Mouse (Mus musculus) bone marrow, adult 2 months (tissue): ENCODE results near the gene Rarb.

Experiments
- CTCF ChIP-seq: fragments of 200-500 bp; IDR thresholded peaks from 2 replicates; pipeline ENCODE4 v1.5.1; 2011; ENCODE audit warnings: low read length, control low read depth; ENCODE audit not compliant: control insufficient read depth, insufficient read depth
- POLR2A ChIP-seq: fragments of 200-500 bp; IDR thresholded peaks from 2 replicates; pipeline ENCODE4 v1.6.1; 2011; ENCODE audit warnings: low read depth, mild to moderate bottlenecking, control low read depth, low read length, borderline replicate concordance; ENCODE audit not compliant: control insufficient read depth

DNA sequence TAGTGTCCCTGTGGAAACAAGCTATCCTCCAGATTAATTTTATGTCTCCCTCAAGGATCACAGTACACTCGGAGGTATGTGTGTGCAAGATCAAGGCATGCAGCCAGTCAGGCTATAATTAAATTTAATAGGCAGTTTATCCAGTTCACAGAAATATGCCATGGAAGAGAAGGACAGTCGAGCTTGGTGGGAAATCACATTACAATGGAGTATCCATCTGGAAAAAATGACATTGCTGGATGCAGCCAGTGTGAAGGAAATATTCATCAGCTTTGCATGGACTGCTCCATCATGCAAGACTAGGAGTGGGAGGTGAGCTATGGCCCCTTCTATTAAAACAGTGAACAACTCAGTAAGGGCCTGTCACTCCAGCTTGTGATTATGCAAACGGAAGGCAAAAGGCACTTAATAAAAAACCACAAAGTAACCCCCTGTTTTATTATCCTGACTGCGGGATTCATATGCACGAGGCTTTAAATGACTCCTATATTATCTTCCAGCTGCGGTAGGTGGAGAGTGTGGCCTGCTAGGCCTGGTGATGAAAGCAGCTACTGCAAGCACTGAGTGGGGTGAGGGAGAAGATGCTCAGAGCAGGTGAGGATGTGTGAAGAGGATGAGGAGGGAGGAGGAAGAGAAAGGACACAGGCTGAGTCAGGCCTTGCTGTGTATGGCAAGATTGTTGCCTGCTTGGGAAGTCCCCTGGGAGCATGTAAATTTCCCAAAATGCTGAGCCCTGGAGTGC, 379.4 kb downstream of the Rarb start:
- no peak for TF ChIP-seq CTCF
- TF ChIP-seq POLR2A, result no peak
